Mouse (Mus musculus) liver, postnatal 0 days (tissue): ENCODE results near the gene Nrg4.

Source experiments
- CTCF ChIP-seq: sonication (generic); IDR thresholded peaks from 2 replicates; pipeline ENCODE4 v1.5.1; 2016; ENCODE audit warnings: antibody characterized with exemption, low read depth
- EP300 ChIP-seq: IDR thresholded peaks from 2 replicates; pipeline ENCODE4 v1.6.1; 2016; ENCODE audit warnings: antibody characterized with exemption, low read depth, mild to moderate bottlenecking

GRCm38 (mm10) chr9:55322641-55323040, 4.0 kb downstream of the Nrg4 start:
- TF ChIP-seq CTCF = no peak
- no peak for TF ChIP-seq EP300
